Mouse (Mus musculus): ENCODE results near the gene Kcnma1. TPM values are rescaled to one million over a fixed set of nuclear protein-coding genes. Genes with fewer than 3 reads are reported as not detected.

The Kcnma1 gene
- polyA plus RNA-seq, 1 experiment from 2014 or later = 2.7 TPM

DNA sequence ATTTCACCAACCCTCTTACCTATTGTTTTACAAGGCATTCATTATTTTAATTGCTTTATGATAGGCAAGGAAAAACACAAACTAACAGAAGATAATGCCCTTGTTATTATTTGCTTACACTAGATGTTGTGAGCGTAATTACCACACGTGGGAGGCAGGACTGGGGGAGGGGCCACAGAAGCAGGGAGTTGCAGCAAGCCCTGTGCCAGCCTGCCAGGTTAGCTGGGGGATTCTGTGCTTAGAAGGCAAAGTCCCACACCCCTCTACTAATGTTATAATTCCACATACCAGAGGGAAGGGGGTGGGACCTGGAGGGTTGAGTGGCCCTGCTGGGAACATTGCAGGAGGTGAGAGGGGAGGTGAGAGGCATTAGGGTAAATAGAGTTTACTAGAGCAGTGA is 207.9 kb downstream of the Kcnma1 start:
- no peaks in the 10 kb centered on the region for H3K27me3 ChIP-seq
- no peaks in the 10 kb centered on the region for H3K36me3 ChIP-seq
- no peak overlapping the region for H3K27ac ChIP-seq (replicated peaks)
- no peak for ATAC-seq (ENCODE audit: low FRiP score, low read depth)
- no peak overlapping the region for H3K4me2 ChIP-seq (replicated peaks)
- no peak overlapping the region for H3K9ac ChIP-seq (replicated peaks)
- no peaks in the 10 kb centered on the region for H3K9me3 ChIP-seq
- 61% methylated on average over 2 of the region's 2 CpGs for WGBS
- H3K4me1 ChIP-seq = 0 out of 2 replicates have a peak, but pooled peaks cover 2% of the 10 kb centered on the region
- H3K4me3 ChIP-seq = no peak overlapping the region

DNA sequence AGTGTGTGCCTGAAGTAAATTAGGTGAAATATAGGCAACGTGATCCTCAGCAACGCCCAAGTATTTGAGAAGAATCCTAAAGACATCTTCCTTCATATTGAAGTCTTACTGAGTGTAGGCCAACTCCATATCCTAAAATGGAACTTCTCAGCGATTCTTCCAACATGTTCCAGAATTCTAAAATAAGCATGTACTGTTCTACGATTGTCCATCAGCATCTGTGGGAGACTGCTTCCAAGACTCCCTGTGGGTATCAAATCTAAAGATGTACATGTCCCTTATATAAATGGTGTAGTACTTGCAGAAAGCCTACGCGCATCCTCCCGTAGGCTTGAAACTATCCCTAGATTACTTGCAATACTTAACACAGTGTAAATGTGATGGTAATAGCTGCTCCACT is 217.4 kb downstream of the Kcnma1 start:
- no peak overlapping the region for H3K4me3 ChIP-seq
- no peak overlapping the region for H3K27ac ChIP-seq (replicated peaks)
- no peaks in the 10 kb centered on the region for H3K4me1 ChIP-seq
- no peak for ATAC-seq (ENCODE audit: low FRiP score, low read depth)
- H3K27me3 ChIP-seq = no peaks in the 10 kb centered on the region
- no peak overlapping the region for H3K9ac ChIP-seq (replicated peaks)
- H3K9me3 ChIP-seq = no peaks in the 10 kb centered on the region
- H3K4me2 ChIP-seq (replicated peaks) = no peak overlapping the region
- H3K36me3 ChIP-seq = no peaks in the 10 kb centered on the region
- 95% methylated on average over 7 of the region's 7 CpGs for whole genome bisulfite sequencing

DNA sequence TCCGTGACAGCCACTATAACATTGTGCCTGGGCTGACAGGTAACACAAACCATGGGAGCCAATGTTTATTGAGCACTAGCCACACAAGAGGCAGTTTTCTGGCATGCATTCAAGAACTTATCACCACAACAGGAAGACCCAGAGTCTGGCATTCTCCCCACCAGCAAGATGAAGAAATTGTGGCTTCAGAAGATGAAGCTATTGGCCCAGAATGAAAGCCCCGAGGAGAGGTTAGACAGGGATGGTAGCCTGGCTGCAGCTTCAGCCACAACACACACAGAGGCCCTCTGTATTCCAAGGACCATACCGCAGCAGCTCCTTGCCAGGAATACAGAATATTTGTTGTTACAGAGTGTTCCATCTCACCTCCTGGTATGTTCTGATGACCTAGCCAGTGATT is 221.6 kb downstream of the Kcnma1 start:
- WGBS = 69% methylated on average over 3 of the region's 3 CpGs
- Histone ChIP-seq H3K27me3 (no peaks in the 10 kb centered on the region), H3K4me2 (replicated peaks) (no peak overlapping the region), H3K4me1 (no peaks in the 10 kb centered on the region), H3K9ac (replicated peaks) (no peak overlapping the region), H3K4me3 (no peak overlapping the region), H3K36me3 (no peaks in the 10 kb centered on the region), H3K27ac (replicated peaks) (no peak overlapping the region), H3K9me3 (no peaks in the 10 kb centered on the region)
- ATAC-seq (ENCODE audit: low FRiP score, low read depth) = no peak

DNA sequence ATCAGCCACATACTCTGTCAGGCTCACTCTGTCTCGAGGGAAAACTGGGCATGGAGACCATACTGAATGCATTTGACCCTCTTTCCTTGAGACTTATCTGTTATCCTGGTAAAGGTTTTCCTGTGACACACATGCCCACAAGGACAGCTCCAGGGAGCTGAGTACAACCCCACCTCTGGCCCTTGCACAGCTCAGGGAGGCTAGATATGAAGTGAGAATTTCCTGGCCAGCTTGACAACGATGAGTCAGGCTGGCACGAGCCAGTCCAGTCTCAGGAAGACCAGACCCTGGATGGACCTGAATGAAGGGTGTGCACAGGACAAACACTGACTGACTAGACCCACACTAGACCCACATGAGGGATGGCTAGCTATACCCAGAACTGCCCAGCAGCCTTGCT is 222.2 kb downstream of the Kcnma1 start:
- no peaks in the 10 kb centered on the region for H3K4me1 ChIP-seq
- H3K27me3 ChIP-seq = no peaks in the 10 kb centered on the region
- 67% methylated on average over 3 of the region's 3 CpGs for WGBS
- H3K9ac ChIP-seq (replicated peaks) = no peak overlapping the region
- ATAC-seq (ENCODE audit: low FRiP score, low read depth) = no peak
- H3K4me2 ChIP-seq (replicated peaks) = no peak overlapping the region
- no peaks in the 10 kb centered on the region for H3K9me3 ChIP-seq
- no peaks in the 10 kb centered on the region for H3K36me3 ChIP-seq
- H3K4me3 ChIP-seq = no peak overlapping the region
- no peak overlapping the region for H3K27ac ChIP-seq (replicated peaks)

DNA sequence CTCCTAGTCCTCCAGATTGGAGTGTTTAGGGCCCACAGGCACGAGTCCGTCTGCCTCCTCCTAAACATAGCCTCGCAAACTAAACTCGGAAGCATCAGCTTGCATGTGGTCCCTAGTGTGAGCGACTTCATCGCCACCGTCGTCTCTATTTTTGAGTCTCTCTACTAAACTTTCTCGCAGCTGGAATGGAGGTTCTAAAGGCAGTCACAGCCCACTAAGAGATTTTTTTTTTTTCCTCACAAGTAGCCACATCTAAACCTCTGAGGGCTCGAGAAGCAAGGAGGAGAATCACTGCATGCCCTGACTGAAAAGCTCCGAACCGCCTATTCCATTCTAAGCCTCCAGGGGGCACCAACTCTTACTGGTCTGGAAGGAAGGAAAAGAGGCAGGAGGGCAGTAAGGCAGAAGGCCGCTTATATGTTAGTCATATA is 223.0 kb downstream of the Kcnma1 start:
- Histone ChIP-seq H3K36me3 (no peaks in the 10 kb centered on the region), H3K9ac (replicated peaks) (no peak overlapping the region), H3K9me3 (no peaks in the 10 kb centered on the region), H3K4me1 (no peaks in the 10 kb centered on the region), H3K27ac (replicated peaks) (no peak overlapping the region), H3K27me3 (no peaks in the 10 kb centered on the region), H3K4me3 (no peak overlapping the region), H3K4me2 (replicated peaks) (no peak overlapping the region)
- ATAC-seq (ENCODE audit: low FRiP score, low read depth) = no peak
- 52% methylated on average over 13 of the region's 13 CpGs for WGBS

DNA sequence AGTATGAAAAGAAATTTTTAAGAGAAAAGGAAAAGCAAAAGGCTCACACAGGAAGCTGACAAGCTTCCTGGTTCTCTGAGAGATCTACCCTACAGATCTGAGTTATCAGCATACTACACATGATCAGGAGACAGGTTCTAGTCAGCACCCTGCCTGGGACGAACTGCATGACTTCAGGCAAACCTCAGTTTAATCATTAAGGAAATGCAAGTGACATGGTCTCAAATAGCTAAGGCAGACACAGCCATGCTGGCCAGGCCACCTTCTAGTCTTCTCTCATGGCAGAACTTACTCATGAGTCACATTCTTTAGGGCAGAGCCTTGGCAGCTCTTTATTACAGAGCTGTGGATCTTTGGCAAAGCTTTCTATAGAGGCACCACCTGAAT is 227.6 kb downstream of the Kcnma1 start:
- Histone ChIP-seq H3K9me3 (no peaks in the 10 kb centered on the region), H3K4me3 (no peak overlapping the region), H3K27me3 (no peaks in the 10 kb centered on the region), H3K4me1 (peaks cover 7% of the 10 kb centered on the region), H3K9ac (replicated peaks) (no peak overlapping the region), H3K36me3 (no peaks in the 10 kb centered on the region), H3K27ac (replicated peaks) (no peak overlapping the region), H3K4me2 (replicated peaks) (no peak overlapping the region)
- 67% methylated on average over 1 of the region's 1 CpGs for WGBS
- no peak for ATAC-seq (ENCODE audit: low FRiP score, low read depth)

DNA sequence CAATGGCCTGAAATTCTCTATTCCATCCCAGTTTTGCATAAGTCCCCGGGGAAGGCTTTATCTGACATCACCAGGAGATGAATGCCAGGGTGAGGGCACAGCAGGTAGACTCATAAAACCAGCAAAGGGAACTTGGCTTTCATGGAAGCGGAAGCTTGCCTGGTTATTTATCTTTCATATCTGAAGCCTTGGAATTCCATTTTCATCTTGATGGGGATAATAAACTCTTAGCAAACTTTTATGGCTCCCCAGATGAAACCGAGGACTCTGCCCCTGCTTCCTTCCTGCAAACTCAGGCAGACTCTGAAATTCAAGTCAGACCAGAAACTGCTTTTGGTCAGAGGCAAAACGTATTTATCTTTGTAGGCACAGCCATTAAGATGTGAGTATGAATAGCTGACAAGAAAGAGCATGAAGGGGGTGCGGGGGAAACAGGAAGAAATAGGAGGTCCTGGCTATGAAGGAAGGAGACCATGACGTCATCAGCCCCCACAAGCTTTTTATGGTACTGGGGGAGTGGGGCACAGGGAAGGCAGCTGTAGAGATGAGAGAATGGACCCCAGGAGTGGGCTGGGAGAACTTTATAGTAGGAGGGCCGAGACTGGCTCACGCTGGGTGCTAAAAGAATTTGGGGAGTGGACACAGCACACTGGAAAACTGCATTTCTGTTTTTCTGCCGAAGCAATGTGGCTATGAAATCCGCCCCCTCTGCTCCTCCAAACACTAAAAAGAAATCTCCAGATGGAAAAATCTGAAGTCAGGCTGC is 228.2 kb downstream of the Kcnma1 start:
- no peak overlapping the region for H3K4me3 ChIP-seq
- no peak overlapping the region for H3K4me2 ChIP-seq (replicated peaks)
- 75% methylated on average over 10 of the region's 10 CpGs for WGBS
- H3K9ac ChIP-seq (replicated peaks) = no peak overlapping the region
- H3K27me3 ChIP-seq = no peaks in the 10 kb centered on the region
- H3K4me1 ChIP-seq = peaks cover 7% of the 10 kb centered on the region
- no peak overlapping the region for H3K27ac ChIP-seq (replicated peaks)
- H3K9me3 ChIP-seq = no peaks in the 10 kb centered on the region
- ATAC-seq (ENCODE audit: low FRiP score, low read depth) = no peak
- H3K36me3 ChIP-seq = no peaks in the 10 kb centered on the region

DNA sequence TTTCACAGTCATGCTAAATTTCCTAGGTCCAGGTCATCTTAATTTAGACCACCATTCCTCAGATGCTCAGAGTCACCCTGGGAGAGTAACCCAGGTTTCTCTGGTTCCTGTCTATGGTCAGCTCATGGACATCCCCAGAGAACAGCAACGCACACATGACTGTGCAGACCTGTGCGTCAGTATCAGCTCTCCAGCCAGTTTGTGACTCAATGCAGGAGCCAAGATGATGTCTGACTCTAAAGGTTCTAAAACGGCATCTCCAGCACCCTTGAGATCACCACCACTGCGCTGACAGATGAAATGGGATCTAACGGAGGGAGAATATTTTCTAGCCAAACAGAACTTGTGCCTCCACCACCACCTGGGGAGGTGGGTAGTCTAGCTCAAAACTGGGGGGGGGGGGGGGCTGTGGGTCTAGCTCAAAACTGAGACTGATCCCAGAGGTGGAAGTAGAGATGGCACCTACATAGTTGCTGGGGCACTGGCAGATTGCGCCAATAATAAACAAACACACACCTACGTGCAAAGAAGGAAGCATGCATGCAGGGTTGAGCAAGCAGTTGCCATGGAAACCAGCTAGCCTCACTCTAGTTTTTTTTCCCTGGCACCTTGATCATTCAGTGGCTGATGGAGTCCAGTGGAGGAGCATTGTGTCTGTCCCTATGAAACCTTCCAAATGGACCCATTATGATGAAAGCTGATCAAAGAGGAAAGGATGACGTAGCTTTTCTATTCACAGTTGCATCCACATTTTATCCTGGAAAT is 231.3 kb downstream of the Kcnma1 start:
- H3K9ac ChIP-seq (replicated peaks) = no peak overlapping the region
- H3K4me2 ChIP-seq (replicated peaks) = no peak overlapping the region
- peaks cover 7% of the 10 kb centered on the region for H3K4me1 ChIP-seq
- 65% methylated on average over 8 of the region's 8 CpGs for WGBS
- no peak overlapping the region for H3K4me3 ChIP-seq
- H3K27me3 ChIP-seq = no peaks in the 10 kb centered on the region
- H3K27ac ChIP-seq (replicated peaks) = no peak overlapping the region
- ATAC-seq (ENCODE audit: low FRiP score, low read depth) = no peak
- H3K36me3 ChIP-seq = no peaks in the 10 kb centered on the region
- H3K9me3 ChIP-seq = no peaks in the 10 kb centered on the region

DNA sequence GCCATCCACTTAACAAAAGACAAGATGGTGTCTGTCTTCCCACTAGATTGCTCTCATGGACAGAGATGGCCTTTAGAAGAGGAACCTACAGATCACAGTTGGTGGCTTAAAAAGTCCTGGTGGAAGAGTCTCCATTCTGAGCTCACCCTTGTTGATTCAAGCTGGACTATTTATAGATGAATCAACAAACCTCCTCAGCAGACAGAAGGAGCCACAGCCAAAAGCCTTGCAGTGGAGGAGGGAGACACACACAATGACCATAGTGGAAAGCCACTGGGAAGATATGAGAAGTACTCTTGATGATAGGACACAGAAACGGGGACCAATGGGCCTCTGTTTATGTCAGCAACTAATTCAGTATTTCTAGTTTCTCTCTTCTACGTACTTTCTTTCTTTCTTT is 239.7 kb downstream of the Kcnma1 start:
- Histone ChIP-seq H3K36me3 (no peaks in the 10 kb centered on the region), H3K27me3 (no peaks in the 10 kb centered on the region), H3K4me2 (replicated peaks) (no peak overlapping the region), H3K9ac (replicated peaks) (no peak overlapping the region), H3K4me1 (no peaks in the 10 kb centered on the region), H3K27ac (replicated peaks) (no peak overlapping the region), H3K9me3 (no peaks in the 10 kb centered on the region), H3K4me3 (no peak overlapping the region)
- no peak for ATAC-seq (ENCODE audit: low FRiP score, low read depth)
- WGBS = 85% methylated on average over 2 of the region's 2 CpGs

DNA sequence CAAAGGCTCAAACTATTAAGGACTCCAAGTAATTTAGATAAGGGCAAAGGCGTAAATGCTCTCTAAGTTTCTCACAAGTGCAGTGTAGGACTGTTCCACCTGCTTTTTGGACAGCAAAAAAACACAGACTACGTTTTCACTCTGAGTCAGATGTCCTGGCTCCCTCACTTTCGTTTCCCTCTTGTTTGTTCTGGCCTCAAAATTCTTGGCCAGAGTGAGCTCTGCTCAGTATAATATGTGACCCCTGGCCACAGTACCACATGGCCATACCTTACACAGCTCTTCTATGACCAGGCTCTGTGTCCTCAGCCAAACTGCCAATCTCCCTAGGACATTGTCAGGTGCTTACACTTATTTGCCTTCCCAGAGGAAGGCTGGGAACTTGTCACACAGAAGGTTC is 241.6 kb downstream of the Kcnma1 start:
- Histone ChIP-seq H3K27ac (replicated peaks) (no peak overlapping the region), H3K36me3 (no peaks in the 10 kb centered on the region), H3K4me1 (no peaks in the 10 kb centered on the region), H3K4me2 (replicated peaks) (no peak overlapping the region), H3K27me3 (no peaks in the 10 kb centered on the region), H3K4me3 (no peak overlapping the region), H3K9me3 (no peaks in the 10 kb centered on the region), H3K9ac (replicated peaks) (no peak overlapping the region)
- ATAC-seq (ENCODE audit: low FRiP score, low read depth) = no peak
- 85% methylated on average over 3 of the region's 3 CpGs for WGBS

DNA sequence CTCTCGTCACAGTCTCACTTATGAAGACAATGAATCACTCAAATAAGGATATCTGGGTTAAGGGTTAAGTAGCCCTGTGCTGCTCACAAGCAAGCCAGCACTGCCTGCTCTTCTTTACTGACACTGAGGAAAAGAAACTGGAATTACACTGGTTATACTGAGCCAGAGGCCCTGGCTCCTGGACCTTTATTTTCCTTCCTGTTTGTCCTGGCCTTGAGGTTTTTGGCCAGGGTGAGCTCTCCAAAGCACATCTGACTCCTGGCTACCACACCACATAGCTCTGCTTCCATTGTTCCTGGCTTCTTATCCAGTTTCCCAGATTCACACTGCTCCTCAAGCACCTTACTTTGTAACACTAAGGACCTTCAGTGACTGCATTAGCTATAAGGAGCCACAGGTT is 242.5 kb downstream of the Kcnma1 start:
- WGBS = 74% methylated on average over 1 of the region's 1 CpGs
- H3K4me3 ChIP-seq = no peak overlapping the region
- H3K4me2 ChIP-seq (replicated peaks) = no peak overlapping the region
- no peak for ATAC-seq (ENCODE audit: low FRiP score, low read depth)
- H3K9me3 ChIP-seq = no peaks in the 10 kb centered on the region
- no peak overlapping the region for H3K27ac ChIP-seq (replicated peaks)
- H3K27me3 ChIP-seq = no peaks in the 10 kb centered on the region
- no peaks in the 10 kb centered on the region for H3K36me3 ChIP-seq
- no peaks in the 10 kb centered on the region for H3K4me1 ChIP-seq
- H3K9ac ChIP-seq (replicated peaks) = no peak overlapping the region

DNA sequence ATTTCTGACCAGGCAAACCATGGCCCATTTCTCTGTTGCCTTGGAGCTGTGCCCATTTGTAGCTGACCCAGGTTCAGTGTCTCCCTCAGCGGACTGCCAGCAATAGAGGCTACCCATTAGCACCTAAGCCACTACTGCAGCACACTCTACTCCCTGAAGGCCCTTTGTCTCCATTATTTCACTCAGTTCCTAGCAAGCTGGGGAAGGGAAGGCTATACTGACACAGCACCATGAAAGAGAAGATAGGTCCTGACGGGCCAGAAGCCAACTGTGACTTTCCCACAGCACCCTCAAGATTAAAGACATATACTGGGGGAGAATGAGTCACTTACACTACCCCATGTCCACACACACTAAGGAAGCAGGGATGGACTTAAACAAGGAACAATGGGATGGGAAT is 251.8 kb downstream of the Kcnma1 start:
- Histone ChIP-seq H3K4me3 (no peak overlapping the region), H3K36me3 (no peaks in the 10 kb centered on the region), H3K9me3 (no peaks in the 10 kb centered on the region), H3K9ac (replicated peaks) (no peak overlapping the region), H3K4me1 (no peaks in the 10 kb centered on the region), H3K4me2 (replicated peaks) (no peak overlapping the region), H3K27ac (replicated peaks) (no peak overlapping the region), H3K27me3 (no peaks in the 10 kb centered on the region)
- 78% methylated on average over 2 of the region's 2 CpGs for WGBS
- ATAC-seq (ENCODE audit: low FRiP score, low read depth) = no peak
